ENCODE assay signal across 8 mouse cellular contexts in the genomic region with DNA sequence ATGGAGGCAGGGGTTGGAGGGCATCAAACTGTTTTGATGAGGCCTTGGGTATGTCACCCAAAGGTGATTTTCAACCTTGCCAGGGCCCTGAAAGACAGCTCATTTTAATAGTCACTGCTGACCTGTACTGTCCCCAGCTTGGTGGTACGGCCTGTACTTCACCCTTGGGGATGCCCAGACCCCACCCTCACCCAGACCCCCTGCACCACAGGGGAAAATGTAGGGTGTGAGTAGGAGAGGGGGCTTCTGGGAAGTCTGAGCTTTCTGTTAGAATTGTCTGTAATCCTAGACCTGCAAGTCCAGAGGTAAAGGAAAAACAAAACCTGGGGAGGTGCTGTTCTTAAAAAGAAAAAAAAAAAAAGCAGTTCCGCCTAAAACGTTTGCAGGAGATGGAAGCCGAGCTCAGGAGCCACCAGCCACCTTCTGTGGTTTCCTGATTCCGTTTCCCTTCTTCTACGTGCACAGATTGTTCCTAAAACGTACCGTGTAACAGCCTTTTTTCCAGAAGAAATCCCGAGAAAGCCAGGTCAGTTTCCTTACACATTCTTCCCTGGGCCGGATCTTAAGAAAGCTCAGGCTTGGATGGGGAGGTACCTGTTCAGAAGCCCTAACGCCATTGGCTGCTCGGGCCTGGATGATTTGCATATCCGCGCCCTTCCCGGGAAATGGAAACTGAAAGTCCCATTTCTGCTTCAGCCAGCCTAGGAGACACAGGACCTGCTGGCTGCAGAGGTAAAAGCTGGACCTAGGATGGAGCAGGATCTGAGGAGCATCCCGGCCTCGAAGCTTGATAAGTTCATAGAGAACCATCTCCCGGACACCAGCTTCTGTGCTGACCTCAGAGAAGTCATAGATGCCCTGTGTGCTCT. TPM values are rescaled to one million over a fixed set of nuclear protein-coding genes. Genes with fewer than 3 reads are reported as not detected.
A peak's percentile ranks its signal among the peaks of the same experiment; 100 is the strongest.
DNase-seq lines count a peak whose midpoint lies in the region; ATAC-seq and TF ChIP-seq lines count a peak whose summit lies in the region.

A gene (minus strand): TSS at position 564 of the 869 bp plus-strand sequence.

- no peak for TF ChIP-seq CTCF in lung, adult 2 months (IDR thresholded peaks at IDR 0.05; ENCODE audit: insufficient read depth, low read length)

- ATAC-seq in forebrain, embryonic 15.5 days (replicated peaks), result peak; percentile 84
- peak; percentile 81 for ATAC-seq in neutrophil, adult 5-6 weeks (ENCODE audit: extremely low read depth, insufficient number of reproducible peaks, low FRiP score, poor library complexity, severe bottlenecking)

- peak within 1 kb of the TSS; percentile 42 for H3K4me2 ChIP-seq in forebrain, embryonic 15.5 days (replicated peaks)

- peak within 1 kb of the TSS; percentile 46 to 59 for H3K4me3 ChIP-seq in ES-E14 (ENCODE audit: insufficient read depth in 1 of 2, low read depth in 1 of 2, low read length in 2 of 2, poor library complexity in 1 of 2, severe bottlenecking in 1 of 2)
- H3K4me3 ChIP-seq in forebrain, embryonic 15.5 days, result peak within 1 kb of the TSS; percentile 36
- H3K4me3 ChIP-seq in lung, adult 2 months (replicated peaks; ENCODE audit: extremely low read depth, low read depth, low read length), result peak within 1 kb of the TSS; percentile 79

- H3K27ac ChIP-seq in ES-E14 (ENCODE audit: insufficient read depth, low read depth, low read length, poor library complexity, severe bottlenecking), result no peak within 1 kb of the TSS; the same call in 1 of the 2 replicates
- peak within 1 kb of the TSS; percentile 62 for H3K27ac ChIP-seq in forebrain, embryonic 15.5 days (replicated peaks)

- peak; percentile 87 for DNase-seq in ES-E14 (ENCODE audit: low read depth, low spot score)
- peak; percentile 62 for DNase-seq in cerebellum, adult 11 months
- DNase-seq in heart, postnatal 25 days (ENCODE audit: low spot score), result peak; percentile 79
- peak; percentile 61 to 81 for DNase-seq in layer of hippocampus, adult 18-20 months (ENCODE audit: low spot score in 2 of 2)
- DNase-seq in lung, adult 2 months, result peak; percentile 82
- peak; percentile 69 to 78 for DNase-seq in thymus, adult 18-20 months

- in situ Hi-C loops in ES-E14 (cut with MboI; ENCODE audit: low sequenced_read_pairs in 2 of 2, unreplicated experiment in 2 of 2), result no loop called here

- intact Hi-C loops in heart, postnatal 25 days (cut with DNase I), result no loop called here

- H3K27me3 ChIP-seq in forebrain, embryonic 15.5 days, result no peaks in the 10 kb centered on the region

- WGBS in forebrain, embryonic 15.5 days, result 7% methylated on average over 18 of the region's 18 CpGs
- 2% methylated on average over 18 of the region's 18 CpGs for WGBS in lung, adult 2 months

- no peaks in the 10 kb centered on the region for H3K36me3 ChIP-seq in ES-E14 (ENCODE audit: control insufficient read depth, insufficient read depth, low read length, poor library complexity, severe bottlenecking)
- H3K36me3 ChIP-seq in forebrain, embryonic 15.5 days, result no peaks in the 10 kb centered on the region

- H3K9me3 ChIP-seq in ES-E14 (ENCODE audit: control insufficient read depth, insufficient read depth, low read depth, low read length), result no peaks in the 10 kb centered on the region
- H3K9me3 ChIP-seq in forebrain, embryonic 15.5 days, result no peaks in the 10 kb centered on the region

- H3K4me1 ChIP-seq in ES-E14 (ENCODE audit: control insufficient read depth in 2 of 2, insufficient read depth in 2 of 2, low read length in 2 of 2, poor library complexity in 1 of 2), result peaks cover 4 to 11% of the 10 kb centered on the region in 2 experiments; a peak in 2 of 4 replicates
- H3K4me1 ChIP-seq in forebrain, embryonic 15.5 days, result peaks cover 9% of the 10 kb centered on the region
- H3K4me1 ChIP-seq in lung, adult 2 months (ENCODE audit: control insufficient read depth, insufficient read depth, low read length), result peaks cover 6% of the 10 kb centered on the region; the same call in 1 of the 2 replicates

- peak within 1 kb of the TSS; percentile 71 for H3K9ac ChIP-seq in ES-E14 (ENCODE audit: insufficient read depth, low read depth, low read length, poor library complexity, severe bottlenecking)
- peak within 1 kb of the TSS; percentile 29 for H3K9ac ChIP-seq in forebrain, embryonic 15.5 days (replicated peaks)

- peak; percentile 82; the same call in 1 of the 2 replicates for TF ChIP-seq POLR2A in lung, adult 2 months (IDR thresholded peaks at IDR 0.05; ENCODE audit: borderline replicate concordance, extremely low read depth, low read depth, low read length)

TF ChIP-seq in ES-E14, 5 proteins besides CTCF, POLR2A, EP300 and RAD21:
- TF ChIP-seq ZC3H11A (IDR thresholded peaks at IDR 0.05; ENCODE audit: borderline replicate concordance, low read depth, low read length) (no peak), MAFK (IDR thresholded peaks at IDR 0.05; ENCODE audit: insufficient read depth, low read depth, low read length) (no peak), HCFC1 (IDR thresholded peaks at IDR 0.05; ENCODE audit: borderline replicate concordance, insufficient read depth, low read length) (no peak), CHD2 (IDR thresholded peaks at IDR 0.05; ENCODE audit: low read depth, low read length) (no peak), ZNF384 (IDR thresholded peaks at IDR 0.05; ENCODE audit: low read depth, low read length) (peak; percentile 95)

RNA-seq across cellular contexts. Expression of the gene that starts here (rescaled TPM):
- 1.2 and 1.6 TPM in 2 replicates for total RNA-seq in ES-E14 (2012; rRNA removed)
- polyA plus RNA-seq in forebrain, embryonic 15.5 days (2015; fragmentation: Nextera tagmentation; extraction: Ambion mirVana), result 0.20 and 0.41 TPM in 2 replicates
- under 1 TPM; 0.10 to 0.48 TPM for total RNA-seq in heart, postnatal 25 days (2021)
- under 1 TPM; 0.35 to 0.46 TPM for total RNA-seq in layer of hippocampus, adult 18-20 months (2021)
- polyA plus RNA-seq in lung, adult 2 months (2012; rRNA removed), result 2.7 and 4.6 TPM in 2 replicates
- total RNA-seq in neutrophil, adult 5-6 weeks (2017), result 10.2 and 20.1 TPM in 2 replicates

Comparison
In these comparisons a context has a peak if more than half of its experiments do, and no peak if none do; other contexts are left out.
1. Peak in ATAC-seq, H3K4me3 ChIP-seq, H3K27ac ChIP-seq, H3K9ac ChIP-seq and H3K4me2 ChIP-seq in forebrain, embryonic 15.5 days; RNA of the gene not detected or under 1 TPM.
2. Peak in DNase-seq in heart, postnatal 25 days; RNA of the gene not detected or under 1 TPM.
3. Peak in DNase-seq in layer of hippocampus, adult 18-20 months; RNA of the gene not detected or under 1 TPM.